Mouse (Mus musculus) ovary, postnatal 36 days (tissue): ENCODE results near the gene Vapa.
A peak's percentile ranks its signal among the peaks of the same experiment; 100 is the strongest.
"Not testable (repeated sequence)": the region's sequence is repeated elsewhere in the genome, so short reads cannot be mapped to it uniquely, and the experiment has no call there.

ENCODE experiments used
- DNase-seq: peaks from one replicate; pipeline ENCODE4 v3.0.0; 2022; ENCODE audit warnings: low spot score, mixed read lengths

Gene Vapa

GRCm38 (mm10) chr17:65563345-65563744 is 50.0 kb downstream of the Vapa start:
- DNase-seq = no peak

- no peak for DNase-seq
These were observed 50.6 kb downstream of the Vapa start for GRCm38 (mm10) chr17:65562761-65563160.

- DNase-seq = no peak
These were observed 51.9 kb downstream of the Vapa start for GRCm38 (mm10) chr17:65561361-65562015.

- DNase-seq = peak; percentile 29
These were observed 54.1 kb downstream of the Vapa start for GRCm38 (mm10) chr17:65559273-65559672.

GRCm38 (mm10) chr17:65558788-65559187 is 54.6 kb downstream of the Vapa start:
- no peak for DNase-seq

GRCm38 (mm10) chr17:65558217-65558616 is 55.1 kb downstream of the Vapa start:
- peak; percentile 36 for DNase-seq

- no peak for DNase-seq
These were observed 56.1 kb downstream of the Vapa start for GRCm38 (mm10) chr17:65557212-65557611.

- no peak for DNase-seq
These were observed 56.6 kb downstream of the Vapa start for GRCm38 (mm10) chr17:65556798-65557197.

GRCm38 (mm10) chr17:65552426-65552997 is 60.8 kb downstream of the Vapa start:
- no peak for DNase-seq

GRCm38 (mm10) chr17:65550357-65550756 is 63.0 kb downstream of the Vapa start:
- DNase-seq = no peak

- peak; percentile 67 for DNase-seq
These were observed 64.5 kb downstream of the Vapa start for GRCm38 (mm10) chr17:65548698-65549365.

- not testable (repeated sequence) for DNase-seq
These were observed 67.1 kb downstream of the Vapa start for GRCm38 (mm10) chr17:65546221-65546620.

GRCm38 (mm10) chr17:65540441-65541272 is 72.7 kb downstream of the Vapa start, which contains the start of gene Tmem232:
Tmem232 (minus strand) TSS chr17:65540782.
- DNase-seq = no peak

GRCm38 (mm10) chr17:65536156-65536555 is 77.2 kb downstream of the Vapa start:
- DNase-seq = peak; percentile 34

GRCm38 (mm10) chr17:65532381-65532780 is 81.0 kb downstream of the Vapa start:
- not testable (repeated sequence) for DNase-seq
